Comparison of ENCODE assay signal across 15 mouse cellular contexts in genomic region chr2:152361193-152361592, GRCm38 (mm10). TPM values are rescaled to one million over a fixed set of nuclear protein-coding genes. Genes with fewer than 3 reads are reported as not detected.
"Had no signal": no experiment of that assay in that cellular context is flagged by ENCODE, and none has a peak within 500 bp of the region (broad histone marks: within the 10 kb centered on the region; RNA-seq: fewer than 3 reads in every experiment).

No protein-coding gene starts in this region.

- H3K27me3 ChIP-seq: midbrain, embryonic 15.5 days; neural tube, embryonic 13.5 days; stomach, embryonic 15.5 days had no signal

- H3K9me3 ChIP-seq: limb, embryonic 10.5 days; midbrain, embryonic 15.5 days; neural tube, embryonic 13.5 days; stomach, embryonic 15.5 days had no signal

- H3K4me3 ChIP-seq: limb, embryonic 10.5 days; megakaryocyte, embryonic 14.5 days; midbrain, embryonic 15.5 days; neural tube, embryonic 13.5 days; stomach, embryonic 15.5 days had no signal

- ATAC-seq: midbrain, embryonic 15.5 days had no signal

- DNase-seq: kidney, adult 9 months; retina, postnatal 1 day; right cerebral cortex, postnatal 4 days had no signal

- H3K27ac ChIP-seq: limb, embryonic 10.5 days; liver, embryonic 14.5 days; macrophage; midbrain, embryonic 15.5 days; neural tube, embryonic 13.5 days had no signal

- H3K9ac ChIP-seq: liver, embryonic 14.5 days; midbrain, embryonic 15.5 days; stomach, embryonic 15.5 days had no signal

- H3K4me2 ChIP-seq: midbrain, embryonic 11.5 days; midbrain, embryonic 15.5 days; neural tube, embryonic 13.5 days; stomach, embryonic 15.5 days had no signal

- H3K36me3 ChIP-seq: limb, embryonic 10.5 days; midbrain, embryonic 15.5 days; neural tube, embryonic 13.5 days; stomach, embryonic 15.5 days had no signal

RNA-seq across cellular contexts. Expression of gene Nrsn2, which starts 15.2 kb away (rescaled TPM):
- total RNA-seq: monocyte, adult 5-6 weeks had no signal
- polyA plus RNA-seq: liver, embryonic 14.5 days; lung, adult 2 months; macrophage; spleen, adult 2 months; urinary bladder, adult 2 months had no signal

RNA-seq across cellular contexts. Expression of gene Trib3, which starts 17.4 kb away (rescaled TPM):
- total RNA-seq: monocyte, adult 5-6 weeks had no signal

RNA-seq across cellular contexts. Expression of gene Sox12, which starts 36.7 kb away (rescaled TPM):
- total RNA-seq: monocyte, adult 5-6 weeks had no signal
